Mouse (Mus musculus) CH12F3 (cell line): ENCODE data around the gene Mcemp1.

Experiments
- in situ Hi-C: fragments of 300-500 bp; cut with MboI; formaldehyde crosslinking; loops from 2 replicates; pipeline ENCODE4 v1.14.3; 2020; ENCODE audit warnings: low sequenced_read_pairs

Gene Mcemp1

GRCm38 (mm10) chr8:3665507-3665906, at the start of gene Mcemp1:
TSS of gene Mcemp1 (plus strand) at chr8:3665754.
- in situ Hi-C loops = no loop called here

- in situ Hi-C loops = no loop called here
Measured at GRCm38 (mm10) chr8:3621199-3621970, 44.2 kb upstream of the Mcemp1 start, which contains the start of the genes Xab2 and Pet100. TSS of gene Xab2 (minus strand) at chr8:3621316. TSS of gene Pet100 (plus strand) at chr8:3621548.

- in situ Hi-C loops = no loop called here
Measured at GRCm38 (mm10) chr8:3622119-3622518, 43.4 kb upstream of the Mcemp1 start.

- in situ Hi-C loops = no loop called here
Measured at GRCm38 (mm10) chr8:3625445-3625844, 40.1 kb upstream of the Mcemp1 start, which contains the start of gene Pcp2. TSS of gene Pcp2 (minus strand) at chr8:3625545.

GRCm38 (mm10) chr8:3626971-3627370, 38.6 kb upstream of the Mcemp1 start:
- in situ Hi-C loops = no loop called here

GRCm38 (mm10) chr8:3628014-3628413, 37.5 kb upstream of the Mcemp1 start:
- in situ Hi-C loops = no loop called here

GRCm38 (mm10) chr8:3630647-3631477, 34.7 kb upstream of the Mcemp1 start, which contains the start of gene Stxbp2:
TSS of gene Stxbp2 (plus strand) at chr8:3630955.
- in situ Hi-C loops = no loop called here

- in situ Hi-C loops = no loop called here
Measured at GRCm38 (mm10) chr8:3631478-3631875, 34.1 kb upstream of the Mcemp1 start.

- in situ Hi-C loops = no loop called here
Measured at GRCm38 (mm10) chr8:3645804-3646203, 19.8 kb upstream of the Mcemp1 start.

GRCm38 (mm10) chr8:3646824-3647531, 18.6 kb upstream of the Mcemp1 start:
- in situ Hi-C loops = no loop called here

GRCm38 (mm10) chr8:3647561-3647960, 18.0 kb upstream of the Mcemp1 start:
- in situ Hi-C loops = no loop called here

- in situ Hi-C loops = no loop called here
Measured at GRCm38 (mm10) chr8:3648268-3648667, 17.3 kb upstream of the Mcemp1 start.

GRCm38 (mm10) chr8:3648990-3649389, 16.6 kb upstream of the Mcemp1 start:
- in situ Hi-C loops = no loop called here

- in situ Hi-C loops = no loop called here
Measured at GRCm38 (mm10) chr8:3652845-3653244, 12.7 kb upstream of the Mcemp1 start.

GRCm38 (mm10) chr8:3654726-3655508, 10.6 kb upstream of the Mcemp1 start:
- in situ Hi-C loops = no loop called here

- in situ Hi-C loops = no loop called here
Measured at GRCm38 (mm10) chr8:3655526-3655925, 10.0 kb upstream of the Mcemp1 start, which contains the start of gene Retn. TSS of gene Retn (plus strand) at chr8:3655770.

- in situ Hi-C loops = no loop called here
Measured at GRCm38 (mm10) chr8:3656725-3657381, 8.7 kb upstream of the Mcemp1 start.

- in situ Hi-C loops = no loop called here
Measured at GRCm38 (mm10) chr8:3660889-3661288, 4.7 kb upstream of the Mcemp1 start.

- in situ Hi-C loops = no loop called here
Measured at GRCm38 (mm10) chr8:3664405-3664804, 1.1 kb upstream of the Mcemp1 start.

GRCm38 (mm10) chr8:3670388-3670787, 4.8 kb downstream of the Mcemp1 start:
- in situ Hi-C loops = loop anchor here (5.0 kb wide), 1 partner anchor 33 kb away; no protein-coding TSS in a partner anchor
